Mouse (Mus musculus): Measurements from ENCODE around the gene Mettl8. TPM values are rescaled to one million over a fixed set of nuclear protein-coding genes. Genes with fewer than 3 reads are reported as not detected.

Mettl8 gene
- polyA plus RNA-seq, 1 experiment = not detected

DNA sequence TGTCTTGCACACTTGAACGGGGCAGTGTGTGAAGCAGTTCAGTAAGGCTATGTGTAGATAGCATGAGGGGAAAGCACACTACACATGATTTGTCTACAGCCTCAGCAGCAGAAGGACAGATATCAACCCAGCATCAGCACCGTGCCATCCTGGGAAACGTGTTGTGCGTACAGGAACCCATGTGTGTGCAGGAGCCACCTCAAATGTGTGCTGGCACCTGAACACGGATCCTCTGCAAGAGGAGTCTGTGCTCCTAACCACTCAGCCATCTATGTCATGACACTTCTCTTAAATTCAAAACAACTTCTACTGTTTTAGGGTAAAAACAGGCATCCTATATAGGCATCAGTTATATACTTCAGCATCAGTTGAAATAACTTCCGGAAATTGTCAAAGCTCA, 80.6 kb downstream of the Mettl8 start:
- no peak overlapping the region for H3K27ac ChIP-seq (ENCODE audit: insufficient read depth, low read depth, low read length)
- no peak for TF ChIP-seq POLR2A (IDR thresholded peaks at IDR 0.05; ENCODE audit: insufficient read depth, low read depth, low read length)
- TF ChIP-seq CTCF (IDR thresholded peaks at IDR 0.05; ENCODE audit: insufficient read depth, low read depth, low read length) = no peak
- no peak overlapping the region for H3K4me3 ChIP-seq (ENCODE audit: insufficient read depth, low read depth, low read length)
- H3K4me1 ChIP-seq (ENCODE audit: control insufficient read depth, insufficient read depth, low read length) = no peaks in the 10 kb centered on the region
- 91% methylated on average over 6 of the region's 6 CpGs for WGBS

GRCm38 (mm10) chr2:70972795-70973518, 82.4 kb downstream of the Mettl8 start:
- TF ChIP-seq CTCF (IDR thresholded peaks at IDR 0.05; ENCODE audit: insufficient read depth, low read depth, low read length) (no peak), POLR2A (IDR thresholded peaks at IDR 0.05; ENCODE audit: insufficient read depth, low read depth, low read length) (no peak)
- Histone ChIP-seq H3K27ac (ENCODE audit: insufficient read depth, low read depth, low read length) (no peak overlapping the region), H3K4me3 (ENCODE audit: insufficient read depth, low read depth, low read length) (no peak overlapping the region), H3K4me1 (ENCODE audit: control insufficient read depth, insufficient read depth, low read length) (no peaks in the 10 kb centered on the region)
- 64% methylated on average over 16 of the region's 16 CpGs for WGBS

GRCm38 (mm10) chr2:70970158-70970741, 85.1 kb downstream of the Mettl8 start:
- no peak overlapping the region for H3K27ac ChIP-seq (ENCODE audit: insufficient read depth, low read depth, low read length)
- WGBS = 76% methylated on average over 7 of the region's 7 CpGs
- no peak overlapping the region for H3K4me3 ChIP-seq (ENCODE audit: insufficient read depth, low read depth, low read length)
- TF ChIP-seq POLR2A (IDR thresholded peaks at IDR 0.05; ENCODE audit: insufficient read depth, low read depth, low read length) = no peak
- no peak for TF ChIP-seq CTCF (IDR thresholded peaks at IDR 0.05; ENCODE audit: insufficient read depth, low read depth, low read length)
- H3K4me1 ChIP-seq (ENCODE audit: control insufficient read depth, insufficient read depth, low read length) = no peaks in the 10 kb centered on the region

DNA sequence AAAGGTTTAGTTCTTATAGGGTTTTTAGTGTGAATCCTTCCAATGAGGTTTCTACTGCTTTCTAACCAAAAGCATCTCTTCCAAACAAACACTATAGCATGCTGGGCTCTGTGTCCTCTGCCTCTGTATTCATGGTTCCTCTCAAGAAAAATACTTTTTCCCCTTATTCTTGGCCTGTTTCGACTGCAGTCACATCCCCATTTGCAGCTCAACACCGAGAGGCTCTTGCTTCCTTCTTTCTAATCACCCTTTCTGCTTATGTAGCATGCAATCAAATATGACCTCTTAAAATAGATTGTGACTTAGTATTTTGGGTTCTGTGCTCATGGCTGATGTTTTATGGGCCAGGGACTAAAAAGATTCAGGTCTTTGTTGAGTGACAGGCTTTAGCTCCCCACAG, 87.1 kb downstream of the Mettl8 start:
- H3K4me1 ChIP-seq (ENCODE audit: control insufficient read depth, insufficient read depth, low read length) = no peaks in the 10 kb centered on the region
- TF ChIP-seq CTCF (IDR thresholded peaks at IDR 0.05; ENCODE audit: insufficient read depth, low read depth, low read length) (no peak), POLR2A (IDR thresholded peaks at IDR 0.05; ENCODE audit: insufficient read depth, low read depth, low read length) (no peak)
- no peak overlapping the region for H3K27ac ChIP-seq (ENCODE audit: insufficient read depth, low read depth, low read length)
- no peak overlapping the region for H3K4me3 ChIP-seq (ENCODE audit: insufficient read depth, low read depth, low read length)
- 60% methylated on average over 2 of the region's 2 CpGs for WGBS

DNA sequence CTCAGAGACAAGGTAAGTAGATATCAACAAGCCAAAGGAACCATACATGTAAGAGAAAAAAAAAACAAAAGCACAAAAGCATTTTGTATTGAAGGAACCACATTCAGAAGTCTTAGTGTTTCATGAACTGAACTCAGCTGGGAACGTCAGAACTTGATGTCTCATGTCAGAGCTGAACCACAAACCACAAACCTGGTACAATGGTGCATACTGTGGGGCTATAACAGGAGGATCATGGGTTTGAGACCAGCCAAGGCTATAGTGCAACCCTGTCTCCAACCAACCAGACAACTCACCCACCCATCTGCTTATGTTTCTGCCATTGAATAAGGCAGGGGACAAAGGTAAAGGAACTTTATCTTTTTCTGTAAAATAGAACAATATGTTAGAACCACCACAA, 88.2 kb downstream of the Mettl8 start:
- Histone ChIP-seq H3K4me1 (ENCODE audit: control insufficient read depth, insufficient read depth, low read length) (no peaks in the 10 kb centered on the region), H3K4me3 (ENCODE audit: insufficient read depth, low read depth, low read length) (no peak overlapping the region), H3K27ac (ENCODE audit: insufficient read depth, low read depth, low read length) (no peak overlapping the region)
- 93% methylated on average over 1 of the region's 1 CpGs for WGBS
- TF ChIP-seq CTCF (IDR thresholded peaks at IDR 0.05; ENCODE audit: insufficient read depth, low read depth, low read length) = no peak
- TF ChIP-seq POLR2A (IDR thresholded peaks at IDR 0.05; ENCODE audit: insufficient read depth, low read depth, low read length) = no peak

DNA sequence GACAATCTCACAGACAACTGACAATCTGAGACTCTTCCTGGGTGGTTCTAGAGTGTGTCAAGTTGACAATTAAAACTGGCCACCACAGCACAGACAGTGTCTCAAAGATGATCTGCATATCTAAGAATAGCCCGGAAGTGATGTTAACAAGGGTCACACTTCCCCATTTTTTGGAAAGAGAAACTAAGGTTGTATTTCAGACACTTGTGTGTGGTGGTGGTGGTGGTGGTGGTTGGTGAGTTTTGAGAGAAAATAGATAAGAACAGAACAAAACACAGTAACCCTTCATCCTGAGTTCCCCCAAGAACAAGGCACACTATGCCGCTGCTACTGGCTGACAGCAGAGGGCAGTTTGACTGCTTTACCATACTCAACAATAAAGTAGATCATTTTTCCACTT, 90.6 kb downstream of the Mettl8 start:
- 96% methylated on average over 2 of the region's 2 CpGs for WGBS
- TF ChIP-seq CTCF (IDR thresholded peaks at IDR 0.05; ENCODE audit: insufficient read depth, low read depth, low read length) = no peak
- TF ChIP-seq POLR2A (IDR thresholded peaks at IDR 0.05; ENCODE audit: insufficient read depth, low read depth, low read length) = no peak
- Histone ChIP-seq H3K4me1 (ENCODE audit: control insufficient read depth, insufficient read depth, low read length) (no peaks in the 10 kb centered on the region), H3K4me3 (ENCODE audit: insufficient read depth, low read depth, low read length) (no peak overlapping the region), H3K27ac (ENCODE audit: insufficient read depth, low read depth, low read length) (no peak overlapping the region)

DNA sequence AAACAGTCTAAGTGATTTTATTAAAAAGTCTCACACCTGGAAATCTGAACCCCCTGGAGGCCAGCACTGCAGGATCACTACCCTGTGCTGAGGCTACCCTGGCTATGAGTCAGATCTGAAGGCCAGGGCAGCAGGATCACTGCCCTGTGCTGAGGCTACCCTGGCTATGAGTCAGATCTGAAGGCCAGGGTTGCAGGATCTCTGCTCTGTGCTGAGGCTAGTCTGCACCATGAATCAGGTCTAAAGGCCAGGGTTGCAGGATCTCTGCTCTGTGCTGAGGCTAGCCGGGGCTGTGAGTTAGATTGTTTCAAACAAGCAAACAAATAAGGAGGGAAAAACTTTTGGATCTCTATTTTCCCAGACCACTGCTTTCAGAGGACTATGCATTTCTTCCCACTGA, 92.5 kb downstream of the Mettl8 start:
- H3K4me3 ChIP-seq (ENCODE audit: insufficient read depth, low read depth, low read length) = no peak overlapping the region
- WGBS = 100% methylated on average over 1 of the region's 1 CpGs
- TF ChIP-seq CTCF (IDR thresholded peaks at IDR 0.05; ENCODE audit: insufficient read depth, low read depth, low read length) (no peak), POLR2A (IDR thresholded peaks at IDR 0.05; ENCODE audit: insufficient read depth, low read depth, low read length) (no peak)
- no peak overlapping the region for H3K27ac ChIP-seq (ENCODE audit: insufficient read depth, low read depth, low read length)
- no peaks in the 10 kb centered on the region for H3K4me1 ChIP-seq (ENCODE audit: control insufficient read depth, insufficient read depth, low read length)

GRCm38 (mm10) chr2:70961086-70961941, 94.1 kb downstream of the Mettl8 start:
- TF ChIP-seq CTCF (IDR thresholded peaks at IDR 0.05; ENCODE audit: insufficient read depth, low read depth, low read length) (no peak), POLR2A (IDR thresholded peaks at IDR 0.05; ENCODE audit: insufficient read depth, low read depth, low read length) (no peak)
- WGBS = 76% methylated on average over 6 of the region's 6 CpGs
- no peak overlapping the region for H3K27ac ChIP-seq (ENCODE audit: insufficient read depth, low read depth, low read length)
- H3K4me3 ChIP-seq (ENCODE audit: insufficient read depth, low read depth, low read length) = no peak overlapping the region
- H3K4me1 ChIP-seq (ENCODE audit: control insufficient read depth, insufficient read depth, low read length) = peaks cover 5% of the 10 kb centered on the region

GRCm38 (mm10) chr2:70960090-70960489, 95.3 kb downstream of the Mettl8 start:
- peaks cover 5% of the 10 kb centered on the region for H3K4me1 ChIP-seq (ENCODE audit: control insufficient read depth, insufficient read depth, low read length)
- no peak overlapping the region for H3K27ac ChIP-seq (ENCODE audit: insufficient read depth, low read depth, low read length)
- 59% methylated on average over 6 of the region's 6 CpGs for WGBS
- TF ChIP-seq POLR2A (IDR thresholded peaks at IDR 0.05; ENCODE audit: insufficient read depth, low read depth, low read length) = no peak
- H3K4me3 ChIP-seq (ENCODE audit: insufficient read depth, low read depth, low read length) = no peak overlapping the region

All from olfactory bulb, adult 2 months (tissue).